Mouse (Mus musculus): ENCODE data around the gene Mtr. TPM values are rescaled to one million over a fixed set of nuclear protein-coding genes. Genes with fewer than 3 reads are reported as not detected.

Gene Mtr
- polyA plus RNA-seq, 1 experiment from 2014 or later: 12.4 TPM

GRCm38 (mm10) chr13:12188804-12189203, 69.1 kb downstream of the Mtr start:
- Histone ChIP-seq H3K27ac (no peak overlapping the region), H3K4me2 (no peak overlapping the region), H3K36me3 (peaks cover 70% of the 10 kb centered on the region), H3K27me3 (no peaks in the 10 kb centered on the region), H3K4me3 (no peak overlapping the region), H3K9me3 (no peaks in the 10 kb centered on the region), H3K9ac (no peak overlapping the region), H3K4me1 (no peaks in the 10 kb centered on the region)
- ATAC-seq (ENCODE audit: insufficient number of reproducible peaks, low FRiP score, low TSS enrichment, low read depth): no peak
- 90% methylated on average over 11 of the region's 11 CpGs for WGBS

DNA sequence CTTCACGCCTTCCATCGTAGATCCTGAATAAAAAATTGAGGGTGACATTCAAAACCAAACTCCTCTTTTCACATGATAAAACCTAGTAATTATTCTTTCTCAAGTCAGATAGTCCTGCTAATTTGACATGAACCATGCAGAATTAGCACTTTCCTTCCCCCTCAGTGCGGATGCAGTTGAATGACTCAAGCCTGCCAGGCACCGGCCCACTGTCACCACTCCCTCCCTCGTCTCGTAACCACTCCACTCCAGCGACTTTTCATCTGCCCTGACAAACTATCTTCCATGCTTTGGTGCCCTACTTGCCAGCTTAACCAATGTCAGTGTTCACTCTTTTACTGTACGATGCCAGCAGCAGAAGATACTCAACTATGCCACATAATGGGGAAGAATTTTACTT, 78.4 kb downstream of the Mtr start:
- Histone ChIP-seq H3K36me3 (0 out of 2 replicates have a peak, but pooled peaks cover 3% of the 10 kb centered on the region), H3K4me1 (no peaks in the 10 kb centered on the region), H3K27ac (no peak overlapping the region), H3K4me2 (no peak overlapping the region), H3K27me3 (no peaks in the 10 kb centered on the region), H3K9ac (no peak overlapping the region), H3K4me3 (no peak overlapping the region), H3K9me3 (no peaks in the 10 kb centered on the region)
- no peak for ATAC-seq (ENCODE audit: insufficient number of reproducible peaks, low FRiP score, low TSS enrichment, low read depth)
- 66% methylated on average over 8 of the region's 8 CpGs for WGBS

DNA sequence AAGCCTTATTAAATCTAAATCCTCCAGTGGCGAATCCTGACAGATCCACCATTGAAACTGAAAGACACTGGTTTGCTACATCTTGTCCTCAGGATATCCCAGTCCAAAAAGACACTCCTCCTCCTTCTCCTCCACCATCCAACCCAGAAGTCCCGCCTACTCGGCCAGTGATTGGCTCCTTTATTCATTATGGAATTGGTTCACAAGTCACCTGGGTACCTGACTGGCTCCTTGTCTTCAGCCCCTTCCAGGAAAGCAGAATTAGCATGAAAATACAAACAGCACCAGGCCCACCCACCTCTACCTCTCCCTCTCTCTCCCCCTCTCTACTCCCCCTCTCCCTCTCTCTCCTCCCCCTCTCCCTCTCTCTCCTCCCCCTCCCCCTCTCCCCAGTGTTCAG, 81.2 kb downstream of the Mtr start:
- Histone ChIP-seq H3K4me2 (no peak overlapping the region), H3K4me3 (no peak overlapping the region), H3K36me3 (no peaks in the 10 kb centered on the region), H3K4me1 (no peaks in the 10 kb centered on the region), H3K9ac (no peak overlapping the region), H3K27me3 (no peaks in the 10 kb centered on the region), H3K27ac (no peak overlapping the region), H3K9me3 (no peaks in the 10 kb centered on the region)
- ATAC-seq (ENCODE audit: insufficient number of reproducible peaks, low FRiP score, low TSS enrichment, low read depth): no peak
- WGBS: 26% methylated on average over 3 of the region's 3 CpGs

DNA sequence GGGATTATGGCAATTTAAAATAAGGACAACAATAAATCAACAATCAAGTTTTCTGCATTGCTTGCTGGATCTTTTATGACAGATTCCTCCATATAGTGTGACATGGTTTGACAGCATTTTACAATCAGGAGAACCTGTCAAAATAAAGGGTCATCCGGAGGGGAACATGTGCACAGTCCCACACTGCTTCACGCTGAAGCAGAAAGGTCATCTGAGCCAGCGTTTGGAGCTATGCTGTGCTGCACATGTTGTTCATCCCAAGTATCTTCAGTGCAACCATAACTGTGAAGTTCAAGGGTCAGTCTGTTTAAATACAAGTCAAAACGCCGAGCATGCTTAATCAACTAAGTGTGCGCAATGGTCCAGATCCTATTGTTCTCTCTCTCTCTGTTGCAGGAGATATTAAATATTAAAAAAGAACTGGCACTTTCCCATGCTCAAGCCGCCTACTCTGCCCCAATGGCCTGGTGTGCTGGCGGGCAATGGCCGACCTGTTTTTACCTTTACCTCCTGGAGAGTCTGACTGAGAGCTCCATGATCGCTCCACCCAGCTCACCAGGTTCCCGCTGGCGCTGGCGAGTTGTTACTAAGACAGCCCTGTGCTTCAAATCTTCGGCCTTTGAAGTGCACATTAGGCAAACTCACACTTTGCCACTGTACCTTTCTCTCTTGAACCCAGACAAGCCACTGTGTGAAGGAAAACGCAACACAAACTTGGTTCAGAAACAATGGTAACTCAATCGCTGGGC, 81.8 kb downstream of the Mtr start:
- H3K4me3 ChIP-seq: no peak overlapping the region
- H3K9me3 ChIP-seq: no peaks in the 10 kb centered on the region
- no peak for ATAC-seq (ENCODE audit: insufficient number of reproducible peaks, low FRiP score, low TSS enrichment, low read depth)
- no peak overlapping the region for H3K9ac ChIP-seq
- WGBS: 30% methylated on average over 16 of the region's 16 CpGs
- H3K27me3 ChIP-seq: no peaks in the 10 kb centered on the region
- H3K27ac ChIP-seq: no peak overlapping the region
- no peak overlapping the region for H3K4me2 ChIP-seq
- H3K4me1 ChIP-seq: no peaks in the 10 kb centered on the region
- H3K36me3 ChIP-seq: no peaks in the 10 kb centered on the region

- H3K9me3 ChIP-seq: no peaks in the 10 kb centered on the region
- H3K4me1 ChIP-seq: no peaks in the 10 kb centered on the region
- WGBS: 81% methylated on average over 9 of the region's 9 CpGs
- no peak overlapping the region for H3K4me2 ChIP-seq
- no peak for ATAC-seq (ENCODE audit: insufficient number of reproducible peaks, low FRiP score, low TSS enrichment, low read depth)
- no peaks in the 10 kb centered on the region for H3K36me3 ChIP-seq
- H3K27ac ChIP-seq: no peak overlapping the region
- H3K9ac ChIP-seq: no peak overlapping the region
- H3K4me3 ChIP-seq: no peak overlapping the region
- no peaks in the 10 kb centered on the region for H3K27me3 ChIP-seq
Measured at GRCm38 (mm10) chr13:12167276-12167675, 90.6 kb downstream of the Mtr start.

DNA sequence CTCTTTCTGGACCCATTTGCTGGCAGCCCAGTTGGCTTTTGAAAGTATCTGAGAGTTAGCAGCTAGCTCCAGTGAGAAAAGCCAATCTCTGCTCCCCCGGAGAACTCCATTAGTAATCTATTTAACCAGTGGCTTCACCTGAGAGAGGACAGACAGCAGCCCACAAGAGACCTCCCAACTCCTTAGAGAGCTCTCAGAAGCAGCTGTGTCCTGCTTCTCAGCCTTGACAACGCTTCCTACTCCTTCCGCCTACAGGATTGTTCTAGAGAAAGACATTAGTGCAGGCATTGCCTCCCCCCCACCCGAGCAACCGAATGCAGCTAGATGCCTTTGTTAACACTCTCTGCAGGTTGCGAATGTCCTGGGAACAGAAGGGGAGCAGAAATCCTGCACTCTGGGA, 91.5 kb downstream of the Mtr start:
- H3K9ac ChIP-seq: no peak overlapping the region
- H3K4me2 ChIP-seq: no peak overlapping the region
- no peak overlapping the region for H3K27ac ChIP-seq
- ATAC-seq (ENCODE audit: insufficient number of reproducible peaks, low FRiP score, low TSS enrichment, low read depth): no peak
- no peaks in the 10 kb centered on the region for H3K9me3 ChIP-seq
- no peak overlapping the region for H3K4me3 ChIP-seq
- no peaks in the 10 kb centered on the region for H3K27me3 ChIP-seq
- 41% methylated on average over 6 of the region's 6 CpGs for WGBS
- no peaks in the 10 kb centered on the region for H3K4me1 ChIP-seq
- H3K36me3 ChIP-seq: no peaks in the 10 kb centered on the region

GRCm38 (mm10) chr13:12165461-12166058, 92.4 kb downstream of the Mtr start:
- no peak for ATAC-seq (ENCODE audit: insufficient number of reproducible peaks, low FRiP score, low TSS enrichment, low read depth)
- Histone ChIP-seq H3K27ac (no peak overlapping the region), H3K36me3 (no peaks in the 10 kb centered on the region), H3K27me3 (no peaks in the 10 kb centered on the region), H3K4me1 (no peaks in the 10 kb centered on the region), H3K4me3 (no peak overlapping the region), H3K4me2 (no peak overlapping the region), H3K9ac (no peak overlapping the region), H3K9me3 (no peaks in the 10 kb centered on the region)
- WGBS: 60% methylated on average over 8 of the region's 8 CpGs

- no peak overlapping the region for H3K4me2 ChIP-seq
- no peaks in the 10 kb centered on the region for H3K4me1 ChIP-seq
- H3K4me3 ChIP-seq: no peak overlapping the region
- WGBS: 82% methylated on average over 4 of the region's 4 CpGs
- no peak for ATAC-seq (ENCODE audit: insufficient number of reproducible peaks, low FRiP score, low TSS enrichment, low read depth)
- H3K27ac ChIP-seq: no peak overlapping the region
- H3K9me3 ChIP-seq: no peaks in the 10 kb centered on the region
- no peaks in the 10 kb centered on the region for H3K27me3 ChIP-seq
- no peak overlapping the region for H3K9ac ChIP-seq
- H3K36me3 ChIP-seq: no peaks in the 10 kb centered on the region
Measured at GRCm38 (mm10) chr13:12162457-12162856, 95.5 kb downstream of the Mtr start.

GRCm38 (mm10) chr13:12160121-12160475, 97.8 kb downstream of the Mtr start:
- Histone ChIP-seq H3K4me1 (no peaks in the 10 kb centered on the region), H3K27me3 (no peaks in the 10 kb centered on the region), H3K9me3 (no peaks in the 10 kb centered on the region), H3K4me3 (no peak overlapping the region), H3K27ac (no peak overlapping the region), H3K36me3 (no peaks in the 10 kb centered on the region), H3K9ac (no peak overlapping the region), H3K4me2 (no peak overlapping the region)
- 87% methylated on average over 3 of the region's 3 CpGs for WGBS
- no peak for ATAC-seq (ENCODE audit: insufficient number of reproducible peaks, low FRiP score, low TSS enrichment, low read depth)

GRCm38 (mm10) chr13:12159288-12160120, 98.4 kb downstream of the Mtr start:
- H3K4me2 ChIP-seq: no peak overlapping the region
- H3K27ac ChIP-seq: no peak overlapping the region
- no peak overlapping the region for H3K9ac ChIP-seq
- H3K27me3 ChIP-seq: no peaks in the 10 kb centered on the region
- H3K36me3 ChIP-seq: no peaks in the 10 kb centered on the region
- H3K4me3 ChIP-seq: no peak overlapping the region
- H3K9me3 ChIP-seq: no peaks in the 10 kb centered on the region
- WGBS: 41% methylated on average over 9 of the region's 9 CpGs
- ATAC-seq (ENCODE audit: insufficient number of reproducible peaks, low FRiP score, low TSS enrichment, low read depth): no peak
- no peaks in the 10 kb centered on the region for H3K4me1 ChIP-seq

DNA sequence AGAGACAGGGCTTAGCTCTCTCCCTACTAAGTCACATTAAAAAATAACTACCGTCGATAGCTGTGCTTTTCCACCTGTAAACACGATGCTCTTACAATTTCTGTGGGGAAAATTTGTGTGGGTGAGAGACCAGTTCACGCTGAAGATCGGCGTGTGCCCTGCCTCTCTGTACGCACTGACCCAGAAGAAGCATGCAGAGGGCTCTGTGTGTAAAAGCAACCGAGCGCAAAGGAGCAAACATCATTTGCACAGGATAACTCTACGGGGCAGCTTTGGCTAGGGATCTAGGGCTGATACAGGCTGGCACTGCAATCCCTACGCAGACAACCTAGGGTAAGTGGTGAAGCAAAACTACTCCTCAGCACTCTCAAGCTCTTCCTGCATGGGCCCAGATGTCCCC, 104.0 kb downstream of the Mtr start:
- no peak overlapping the region for H3K4me2 ChIP-seq
- ATAC-seq (ENCODE audit: insufficient number of reproducible peaks, low FRiP score, low TSS enrichment, low read depth): no peak
- WGBS: 83% methylated on average over 11 of the region's 11 CpGs
- no peaks in the 10 kb centered on the region for H3K4me1 ChIP-seq
- no peaks in the 10 kb centered on the region for H3K9me3 ChIP-seq
- no peak overlapping the region for H3K4me3 ChIP-seq
- no peaks in the 10 kb centered on the region for H3K27me3 ChIP-seq
- H3K27ac ChIP-seq: no peak overlapping the region
- no peaks in the 10 kb centered on the region for H3K36me3 ChIP-seq
- H3K9ac ChIP-seq: no peak overlapping the region

DNA sequence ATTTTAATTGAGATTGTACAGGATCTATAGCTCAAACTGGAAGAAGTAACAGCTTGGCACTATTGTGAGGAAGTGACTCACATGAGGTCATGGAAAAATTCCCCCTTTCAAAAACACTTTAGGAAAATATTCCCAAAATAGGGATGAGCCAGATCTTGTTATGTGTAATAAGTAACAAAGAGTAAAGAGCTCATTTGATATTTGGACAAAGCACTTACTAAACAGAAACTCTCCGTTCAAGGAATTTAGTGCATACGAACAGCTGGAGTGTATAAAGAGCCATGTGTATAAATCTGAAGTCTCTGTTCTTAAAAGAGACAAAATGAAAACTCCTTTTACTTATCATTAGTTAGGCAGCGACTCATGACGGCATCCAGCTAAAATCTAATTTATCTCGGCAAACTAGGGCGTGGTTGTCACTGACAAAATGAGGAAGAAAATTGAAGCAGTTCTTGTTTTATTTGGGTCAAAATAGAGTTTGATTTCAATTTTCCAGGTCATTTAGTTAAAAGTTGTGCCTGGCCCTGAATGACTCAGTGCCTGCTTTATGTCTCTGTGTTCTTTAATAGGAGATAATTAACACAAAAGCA, 110.9 kb downstream of the Mtr start:
- 59% methylated on average over 6 of the region's 6 CpGs for WGBS
- H3K4me3 ChIP-seq: no peak overlapping the region
- no peak for ATAC-seq (ENCODE audit: insufficient number of reproducible peaks, low FRiP score, low TSS enrichment, low read depth)

More for the DNA sequence above, 110.9 kb downstream of the Mtr start:
- no peaks in the 10 kb centered on the region for H3K4me1 ChIP-seq
- H3K27ac ChIP-seq: no peak overlapping the region
- no peaks in the 10 kb centered on the region for H3K27me3 ChIP-seq
- no peaks in the 10 kb centered on the region for H3K36me3 ChIP-seq
- no peak overlapping the region for H3K9ac ChIP-seq
- no peaks in the 10 kb centered on the region for H3K9me3 ChIP-seq
- H3K4me2 ChIP-seq: no peak overlapping the region
